Mouse (Mus musculus) activated CD4-positive, CD25-positive, alpha-beta regulatory T cell, adult 4 months (primary cell): ENCODE measurements around the gene Hoxc6. TPM values are rescaled to one million over a fixed set of nuclear protein-coding genes. Genes with fewer than 3 reads are reported as not detected.

Source experiments
- ATAC-seq: one replicate; pipeline ENCODE4 v1.8.0; 2017
- polyA plus RNA-seq, 2 experiments: library from polyadenylated mRNA; unstranded; fragments of 100-300 nt; shearing (Covaris generic); gene quantifications; one replicate each; pipeline ENCODE4 v1.2.1; 2017

Hoxc6 gene
- polyA plus RNA-seq, 2 experiments from 2014 or later, result not detected

DNA sequence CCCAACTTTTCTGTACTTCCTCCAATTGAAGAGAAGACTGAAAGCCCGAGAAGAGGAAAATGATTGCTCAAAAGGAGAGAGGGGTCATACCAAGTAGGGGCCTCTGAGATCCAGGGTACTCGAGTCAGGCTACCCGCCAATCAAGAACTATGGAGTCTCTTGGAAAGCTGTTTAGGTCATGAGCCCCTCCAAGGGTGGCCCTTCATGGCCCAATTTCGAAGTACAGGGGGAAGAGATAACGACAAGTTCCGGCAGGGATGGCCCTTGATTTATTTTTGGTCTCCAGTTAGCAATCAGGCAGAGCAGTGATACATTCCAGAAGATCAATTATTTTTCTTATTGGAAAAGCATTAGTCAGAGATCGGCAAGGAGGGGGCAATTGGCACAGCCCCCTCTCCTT is 6.3 kb upstream of the Hoxc6 start:
- ATAC-seq, result no peak

DNA sequence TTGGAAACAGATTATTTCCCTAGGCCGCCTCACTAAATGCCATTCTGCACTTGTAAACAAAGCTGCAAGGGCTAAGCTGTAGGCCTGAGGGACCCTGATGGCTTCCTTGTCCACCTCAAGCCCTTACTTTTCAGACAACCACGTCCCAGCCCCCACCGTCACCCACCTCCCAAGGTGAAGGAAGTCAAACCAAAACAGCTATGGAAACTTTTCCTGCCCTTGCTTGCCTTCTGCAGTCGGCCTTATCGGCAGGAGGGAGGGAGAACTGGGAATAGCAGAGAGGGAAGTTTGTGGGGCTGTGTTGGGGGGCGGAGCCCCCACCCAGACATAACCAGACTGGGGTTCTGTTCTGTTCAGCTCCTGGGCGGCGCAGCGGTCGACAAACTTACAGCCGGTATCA is 5.9 kb upstream of the Hoxc6 start:
- no peak for ATAC-seq

- ATAC-seq, result no peak
Observed at GRCm38 (mm10) chr15:102992863-102993262, 5.2 kb upstream of the Hoxc6 start.

DNA sequence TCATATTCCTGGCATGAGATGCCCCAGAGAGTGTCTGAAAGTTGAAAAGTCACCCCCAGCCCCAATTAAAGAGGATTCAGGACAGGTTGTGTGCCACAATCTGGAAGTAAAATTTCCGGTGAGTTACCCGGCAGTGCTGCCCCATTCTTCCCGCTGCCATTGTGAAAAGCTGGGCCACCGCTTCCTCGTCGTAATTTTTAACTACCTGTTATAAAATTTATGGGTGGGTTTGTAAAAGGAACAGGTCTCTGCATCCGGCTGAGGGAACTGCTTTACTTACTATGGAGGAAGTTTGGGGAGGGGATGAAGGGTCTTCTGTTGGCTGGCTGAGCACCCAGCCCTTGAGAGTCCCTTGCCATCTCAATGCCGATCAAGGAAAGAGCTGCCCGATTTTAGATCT is 1.5 kb upstream of the Hoxc6 start:
- ATAC-seq, result no peak

DNA sequence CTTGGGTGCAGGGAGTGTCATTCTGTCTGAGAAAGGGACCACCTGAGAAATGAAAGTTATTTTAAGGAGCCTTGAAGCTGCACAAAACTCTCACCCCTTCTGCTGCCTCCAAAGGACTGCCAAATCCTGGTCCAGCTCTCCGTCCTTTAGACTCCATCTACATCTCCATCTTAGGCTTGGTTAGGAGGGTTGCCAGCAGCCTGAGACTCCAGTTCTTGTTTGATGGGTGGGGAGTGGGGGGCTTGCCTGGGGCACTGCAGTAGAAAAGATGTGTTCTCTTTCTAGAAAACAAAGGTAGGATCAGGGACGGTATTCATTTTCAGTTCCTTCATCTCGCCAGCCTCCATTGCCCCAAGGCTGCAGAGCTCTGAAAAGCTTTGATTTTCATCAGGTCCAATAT is 626 bp upstream of the Hoxc6 start:
- ATAC-seq, result no peak

DNA sequence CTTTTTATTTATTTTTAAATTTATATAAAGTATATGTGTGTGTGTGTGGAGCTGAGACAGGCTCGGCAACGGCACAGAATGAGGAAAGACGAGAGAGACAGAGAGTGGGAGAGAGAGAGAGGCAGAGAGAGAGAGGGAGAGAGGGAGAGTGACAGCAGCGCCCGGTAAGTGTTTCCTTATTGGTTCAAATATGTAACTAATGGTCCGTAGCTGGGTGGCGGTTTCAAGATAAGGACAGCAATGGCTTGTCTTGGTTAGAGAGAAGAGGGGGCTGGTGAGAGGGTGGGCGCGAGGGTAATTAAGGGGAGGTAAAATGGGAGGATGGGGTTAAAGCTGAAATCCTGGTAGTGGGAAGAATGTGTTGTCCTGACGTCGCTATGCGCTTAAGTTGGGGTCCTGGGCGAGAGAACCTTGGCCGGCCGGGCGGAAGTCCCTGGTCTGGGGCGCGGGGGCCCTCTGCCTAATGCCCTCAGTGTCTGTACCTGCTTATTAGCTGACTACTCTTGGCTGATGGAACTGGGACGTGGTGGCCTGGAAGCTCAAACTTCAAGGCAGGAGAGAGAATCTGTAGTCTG is 638 bp downstream of the Hoxc6 start:
- peak; percentile 10 for ATAC-seq

DNA sequence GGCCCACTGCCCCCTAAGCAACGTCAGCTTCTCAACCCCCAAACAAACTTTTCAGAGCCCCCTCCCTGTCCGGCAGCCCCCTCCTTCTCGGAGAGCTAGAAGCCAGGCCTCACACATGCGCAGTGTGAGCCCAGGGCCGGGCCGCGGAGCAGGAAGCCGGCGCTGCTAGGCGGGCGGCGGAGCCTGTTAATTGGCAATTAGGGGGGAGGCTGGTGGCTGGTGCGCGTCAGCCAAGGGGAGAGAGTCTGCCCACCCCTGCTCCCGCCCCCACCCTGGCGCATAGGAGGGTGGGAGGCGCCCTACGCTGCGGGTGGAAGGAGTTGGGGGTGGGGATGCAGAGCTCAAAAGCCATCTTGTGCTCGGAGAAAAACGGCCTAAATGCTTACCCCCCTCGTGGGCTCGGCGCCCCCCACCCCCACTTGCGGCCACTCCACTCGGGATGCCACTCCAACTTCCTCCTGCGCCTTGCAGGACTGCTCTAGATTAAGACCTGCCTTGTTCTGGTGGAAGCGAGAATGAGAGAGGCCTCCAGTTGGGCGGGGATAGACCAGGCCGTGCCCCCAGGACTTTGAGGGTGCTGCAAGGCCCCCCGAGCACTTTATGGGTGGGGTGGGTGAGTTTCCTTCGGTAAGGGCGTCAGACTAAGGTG is 1.2 kb downstream of the Hoxc6 start:
- ATAC-seq, result peak; percentile 84

GRCm38 (mm10) chr15:102999955-103000354 is 1.9 kb downstream of the Hoxc6 start:
- no peak for ATAC-seq

- ATAC-seq, result no peak
Observed at GRCm38 (mm10) chr15:103000501-103000901, 2.4 kb downstream of the Hoxc6 start.

DNA sequence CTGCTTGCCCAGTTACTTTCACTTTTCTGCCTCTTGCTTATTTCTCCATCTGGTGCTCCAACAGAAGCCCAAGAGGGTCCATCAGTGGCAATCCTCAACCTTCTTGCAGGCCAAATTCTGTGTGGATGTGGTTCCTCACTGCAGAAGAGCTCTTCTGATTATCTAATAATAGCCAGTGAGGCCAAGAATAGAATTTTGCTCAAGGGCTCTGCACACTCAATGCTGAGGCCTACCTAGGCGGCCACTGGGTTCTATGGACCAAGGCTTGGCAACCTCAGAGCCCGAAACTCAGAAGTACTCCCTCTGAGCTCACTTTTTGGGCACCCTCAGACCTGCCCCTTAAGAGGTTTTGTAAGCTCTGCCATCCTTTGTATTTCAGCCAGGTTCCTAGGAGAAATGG is 3.3 kb downstream of the Hoxc6 start:
- ATAC-seq, result no peak

- no peak for ATAC-seq
Observed at GRCm38 (mm10) chr15:103002156-103002555, 4.1 kb downstream of the Hoxc6 start.

GRCm38 (mm10) chr15:103002821-103003448 is 4.9 kb downstream of the Hoxc6 start:
- no peak for ATAC-seq

- no peak for ATAC-seq
Observed at GRCm38 (mm10) chr15:103005308-103005707, 7.3 kb downstream of the Hoxc6 start.

DNA sequence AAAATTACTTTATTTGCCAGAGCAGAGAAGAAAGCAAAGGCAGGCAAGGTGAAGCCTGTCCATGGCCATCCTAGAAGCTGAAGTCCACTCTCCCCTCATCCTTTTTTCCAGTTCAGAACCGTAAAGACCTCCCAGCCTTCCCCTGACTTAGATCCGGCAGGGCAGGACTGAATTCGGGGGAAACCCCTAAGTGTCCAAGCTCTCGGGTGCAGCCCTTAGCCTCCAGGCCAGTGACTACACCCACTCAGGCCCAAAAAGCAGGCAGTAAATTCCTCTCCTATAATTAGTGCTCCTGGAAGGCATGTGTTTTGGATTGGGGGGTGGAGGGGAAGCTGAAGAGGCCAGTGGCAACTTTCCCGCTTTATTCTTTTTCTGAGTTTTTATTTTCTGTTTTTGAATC is 7.7 kb downstream of the Hoxc6 start:
- ATAC-seq, result no peak

- no peak for ATAC-seq
Observed at GRCm38 (mm10) chr15:103006326-103006725, 8.3 kb downstream of the Hoxc6 start.

GRCm38 (mm10) chr15:103009265-103010111 is 11.4 kb downstream of the Hoxc6 start:
- no peak for ATAC-seq

DNA sequence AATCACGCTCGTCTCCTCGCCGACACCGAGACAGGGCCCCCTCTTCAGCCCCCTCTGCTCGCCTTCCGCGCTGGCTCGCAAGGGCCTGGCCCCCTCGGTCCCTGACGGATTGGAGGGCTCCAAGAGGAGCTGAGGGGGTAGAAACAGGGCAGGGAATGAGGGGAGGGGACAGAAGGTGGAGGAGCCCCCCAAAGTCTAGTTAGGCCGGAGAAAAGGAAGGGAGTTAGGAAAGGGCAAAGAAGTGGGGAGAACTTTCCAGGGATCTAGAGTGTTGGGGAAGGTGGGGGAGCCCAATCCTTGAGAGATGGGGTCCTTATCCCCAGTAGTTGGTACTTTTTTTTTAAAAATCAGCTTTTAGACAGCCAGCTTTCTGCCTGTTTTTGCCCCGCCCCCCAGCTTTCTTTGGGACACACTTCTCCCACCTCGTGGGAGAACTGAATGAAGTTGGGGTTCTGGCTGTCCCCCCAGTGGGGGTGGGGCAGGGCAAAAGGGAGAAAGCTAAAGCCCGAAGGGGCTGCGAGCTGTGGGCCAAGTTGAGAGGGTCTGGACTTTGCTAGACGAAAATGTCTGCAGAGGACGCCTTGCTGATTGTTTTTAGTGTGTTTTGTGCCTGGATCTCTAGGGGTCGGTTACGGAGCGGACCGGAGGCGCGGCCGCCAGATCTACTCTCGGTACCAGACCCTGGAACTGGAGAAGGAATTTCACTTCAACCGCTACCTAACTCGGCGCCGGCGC is 12.2 kb downstream of the Hoxc6 start:
- no peak for ATAC-seq

- no peak for ATAC-seq
Observed at GRCm38 (mm10) chr15:103010847-103011555, 12.9 kb downstream of the Hoxc6 start.

DNA sequence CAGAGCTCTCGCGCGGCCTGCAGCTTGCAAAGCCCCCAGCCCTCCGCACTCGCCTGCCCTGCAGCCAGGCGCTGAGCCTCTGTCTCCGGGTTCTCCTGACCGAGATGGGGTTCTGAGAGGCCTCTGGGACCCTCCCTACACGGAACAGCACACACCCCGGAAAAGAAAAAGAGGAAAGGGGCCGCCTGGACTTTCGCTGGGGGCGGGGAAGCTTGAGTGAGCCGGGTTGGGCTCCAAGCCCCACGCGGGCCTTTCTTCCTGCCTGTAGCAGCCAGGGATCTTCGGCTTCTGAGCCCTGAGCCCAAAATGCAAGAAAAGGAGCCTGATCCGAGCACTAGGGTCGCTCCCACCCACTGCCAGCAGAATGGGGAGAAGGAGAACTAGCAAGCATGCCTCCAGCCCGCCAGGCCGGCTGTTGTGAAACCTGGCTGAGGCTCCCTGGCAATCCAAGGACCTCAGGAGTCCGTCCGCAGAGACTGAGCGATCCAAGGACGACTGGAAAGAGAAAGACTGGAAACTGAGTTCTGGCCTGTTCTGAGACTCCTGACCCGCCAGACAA is 13.9 kb downstream of the Hoxc6 start:
- ATAC-seq, result no peak

- no peak for ATAC-seq
Observed at GRCm38 (mm10) chr15:103013238-103013984, 15.4 kb downstream of the Hoxc6 start.
